Mouse (Mus musculus): ENCODE results near the gene Gprasp1. TPM values are rescaled to one million over a fixed set of nuclear protein-coding genes. Genes with fewer than 3 reads are reported as not detected.
"Not testable (repeated sequence)": the region's sequence is repeated elsewhere in the genome, so short reads cannot be mapped to it uniquely, and the experiment has no call there.

Gene Gprasp1
- polyA plus RNA-seq, 1 experiment from 2014 or later, result 11.5 TPM

- WGBS, result 94% methylated on average over 3 of the region's 3 CpGs
Observed at GRCm38 (mm10) chrX:135804149-135804548, 61.6 kb downstream of the Gprasp1 start.

GRCm38 (mm10) chrX:135805780-135806179 lies 63.2 kb downstream of the Gprasp1 start:
- DNase-seq (ENCODE audit: low spot score), result peak; percentile 19
- TF ChIP-seq EP300 (IDR thresholded peaks at IDR 0.05) (no peak), CTCF (IDR thresholded peaks at IDR 0.05) (peak; percentile 79)
- 18% methylated on average over 1 of the region's 1 CpGs for WGBS
- H3K9ac ChIP-seq (replicated peaks; ENCODE audit: low read depth), result no peak overlapping the region
- ATAC-seq, result no peak
- H3K27ac ChIP-seq (ENCODE audit: low read length), result no peak overlapping the region
- no peaks in the 10 kb centered on the region for H3K27me3 ChIP-seq (replicated peaks; ENCODE audit: insufficient read depth, low read length)
- H3K4me2 ChIP-seq (replicated peaks; ENCODE audit: low read depth, low read length), result no peak overlapping the region
- H3K4me3 ChIP-seq (ENCODE audit: low read depth, low read length), result no peak overlapping the region
- H3K4me1 ChIP-seq (ENCODE audit: insufficient read depth, low read depth, low read length), result no peaks in the 10 kb centered on the region
- H3K36me3 ChIP-seq (ENCODE audit: insufficient read depth, low read length), result no peaks in the 10 kb centered on the region
- H3K9me3 ChIP-seq (ENCODE audit: low read length), result no peaks in the 10 kb centered on the region

More at GRCm38 (mm10) chrX:135804149-135804548, 61.6 kb downstream of the Gprasp1 start:
- no peaks in the 10 kb centered on the region for H3K36me3 ChIP-seq (ENCODE audit: insufficient read depth, low read length)
- H3K27me3 ChIP-seq (replicated peaks; ENCODE audit: insufficient read depth, low read length), result no peaks in the 10 kb centered on the region
- no peak overlapping the region for H3K9ac ChIP-seq (replicated peaks; ENCODE audit: low read depth)
- no peak overlapping the region for H3K27ac ChIP-seq (ENCODE audit: low read length)
- ATAC-seq (no peak), DNase-seq (ENCODE audit: low spot score) (no peak)
- H3K9me3 ChIP-seq (ENCODE audit: low read length), result no peaks in the 10 kb centered on the region
- H3K4me1 ChIP-seq (ENCODE audit: insufficient read depth, low read depth, low read length), result no peaks in the 10 kb centered on the region
- H3K4me3 ChIP-seq (ENCODE audit: low read depth, low read length), result no peak overlapping the region
- TF ChIP-seq EP300 (IDR thresholded peaks at IDR 0.05) (no peak), CTCF (IDR thresholded peaks at IDR 0.05) (no peak)
- H3K4me2 ChIP-seq (replicated peaks; ENCODE audit: low read depth, low read length), result no peak overlapping the region

GRCm38 (mm10) chrX:135835896-135836295 lies 93.4 kb downstream of the Gprasp1 start:
- ATAC-seq; H3K27ac ChIP-seq (ENCODE audit: low read length); H3K4me3 ChIP-seq (ENCODE audit: low read depth, low read length); H3K4me2 ChIP-seq (replicated peaks; ENCODE audit: low read depth, low read length); H3K9me3 ChIP-seq (ENCODE audit: low read length); H3K9ac ChIP-seq (replicated peaks; ENCODE audit: low read depth); H3K36me3 ChIP-seq (ENCODE audit: insufficient read depth, low read length); DNase-seq (ENCODE audit: low spot score); H3K4me1 ChIP-seq (ENCODE audit: insufficient read depth, low read depth, low read length); H3K27me3 ChIP-seq (replicated peaks; ENCODE audit: insufficient read depth, low read length): not testable (repeated sequence)
- 7% methylated on average over 1 of the region's 1 CpGs for WGBS

GRCm38 (mm10) chrX:135837896-135838295 lies 95.4 kb downstream of the Gprasp1 start:
- no peaks in the 10 kb centered on the region for H3K4me1 ChIP-seq (ENCODE audit: insufficient read depth, low read depth, low read length)
- no peak overlapping the region for H3K4me3 ChIP-seq (ENCODE audit: low read depth, low read length)
- no peaks in the 10 kb centered on the region for H3K9me3 ChIP-seq (ENCODE audit: low read length)
- 62% methylated on average over 2 of the region's 2 CpGs for WGBS
- H3K27ac ChIP-seq (ENCODE audit: low read length), result no peak overlapping the region
- ATAC-seq (no peak), DNase-seq (ENCODE audit: low spot score) (no peak)
- H3K9ac ChIP-seq (replicated peaks; ENCODE audit: low read depth), result no peak overlapping the region
- no peaks in the 10 kb centered on the region for H3K27me3 ChIP-seq (replicated peaks; ENCODE audit: insufficient read depth, low read length)
- no peak overlapping the region for H3K4me2 ChIP-seq (replicated peaks; ENCODE audit: low read depth, low read length)
- no peak for TF ChIP-seq EP300 (IDR thresholded peaks at IDR 0.05)
- TF ChIP-seq CTCF (IDR thresholded peaks at IDR 0.05), result no peak
- H3K36me3 ChIP-seq (ENCODE audit: insufficient read depth, low read length), result no peaks in the 10 kb centered on the region

- not testable (repeated sequence) for DNase-seq (ENCODE audit: low spot score); H3K9me3 ChIP-seq (ENCODE audit: low read length); H3K36me3 ChIP-seq (ENCODE audit: insufficient read depth, low read length); H3K4me1 ChIP-seq (ENCODE audit: insufficient read depth, low read depth, low read length); H3K27me3 ChIP-seq (replicated peaks; ENCODE audit: insufficient read depth, low read length); H3K27ac ChIP-seq (ENCODE audit: low read length); H3K9ac ChIP-seq (replicated peaks; ENCODE audit: low read depth)
- peak within 1 kb of the TSS; percentile 56 for H3K4me2 ChIP-seq (replicated peaks; ENCODE audit: low read depth, low read length)
- ATAC-seq, result peak; percentile 57
- H3K4me3 ChIP-seq (ENCODE audit: low read depth, low read length), result peak within 1 kb of the TSS; percentile 18
- 26% methylated on average over 13 of the region's 32 CpGs for WGBS
Observed at GRCm38 (mm10) chrX:135838521-135839360, 96.2 kb downstream of the Gprasp1 start, which contains the start of gene Gprasp2. TSS of gene Gprasp2 (plus strand) at chrX:135839034.

- H3K4me3 ChIP-seq (ENCODE audit: low read depth, low read length), result peak overlapping the region; percentile 18
- DNase-seq (ENCODE audit: low spot score), result peak; percentile 36
- H3K36me3 ChIP-seq (ENCODE audit: insufficient read depth, low read length); H3K9ac ChIP-seq (replicated peaks; ENCODE audit: low read depth); H3K4me1 ChIP-seq (ENCODE audit: insufficient read depth, low read depth, low read length); H3K9me3 ChIP-seq (ENCODE audit: low read length); H3K27ac ChIP-seq (ENCODE audit: low read length); ATAC-seq; H3K27me3 ChIP-seq (replicated peaks; ENCODE audit: insufficient read depth, low read length): not testable (repeated sequence)
- 7% methylated on average over 11 of the region's 17 CpGs for WGBS
- peak; percentile 66 for TF ChIP-seq CTCF (IDR thresholded peaks at IDR 0.05)
- H3K4me2 ChIP-seq (replicated peaks; ENCODE audit: low read depth, low read length), result peak overlapping the region; percentile 56
Observed at GRCm38 (mm10) chrX:135839397-135840391, 97.2 kb downstream of the Gprasp1 start.

MicroRNA genes within 50 kb of the gene (microRNA counts, 519-probe panel; counts per million panel counts)
- microRNA mmu-miR-1970, result not detected

Small RNAs within 50 kb of the gene (microRNA-seq; reads per million reads assigned to microRNA genes)
- not detected for gene Mir1970
- not detected for gene Mir7646

Other genes starting within 250 kb of the Gprasp1 start
- 0.05 TPM in 1 of 2 replicates, not detected in the other for gene AV320801, start 248.1 kb upstream of the Gprasp1 start, polyA plus RNA-seq (2015; fragmentation: Nextera tagmentation; extraction: Ambion mirVana)
- gene Nxf7, start 144.0 kb upstream of the Gprasp1 start, polyA plus RNA-seq (2015; fragmentation: Nextera tagmentation; extraction: Ambion mirVana), result 0.07 TPM in 1 of 2 replicates, not detected in the other
- not detected in 2 replicates for gene Prame, start 115.0 kb upstream of the Gprasp1 start, polyA plus RNA-seq (2015; fragmentation: Nextera tagmentation; extraction: Ambion mirVana)
- not detected in 2 replicates for gene Tcp11x2, start 48.9 kb upstream of the Gprasp1 start, polyA plus RNA-seq (2015; fragmentation: Nextera tagmentation; extraction: Ambion mirVana)
- not detected in 2 replicates for gene Tmsb15a, start 17.5 kb upstream of the Gprasp1 start, polyA plus RNA-seq (2015; fragmentation: Nextera tagmentation; extraction: Ambion mirVana)
- 6.7 and 8.4 TPM in 2 replicates for gene Armcx5, start within 50 bp of the Gprasp1 start, polyA plus RNA-seq (2015; fragmentation: Nextera tagmentation; extraction: Ambion mirVana)
- gene Bhlhb9, start 54.9 kb downstream of the Gprasp1 start, polyA plus RNA-seq (2015; fragmentation: Nextera tagmentation; extraction: Ambion mirVana), result 17.0 and 20.7 TPM in 2 replicates
- 2.1 and 3.3 TPM in 2 replicates for gene Gprasp2, start 96.3 kb downstream of the Gprasp1 start, polyA plus RNA-seq (2015; fragmentation: Nextera tagmentation; extraction: Ambion mirVana)